16 mouse cellular contexts compared by ENCODE assay signal in genomic region chr4:117052626-117053025, GRCm38 (mm10). TPM values are rescaled to one million over a fixed set of nuclear protein-coding genes. Genes with fewer than 3 reads are reported as not detected.
A peak's percentile ranks its signal among the peaks of the same experiment; 100 is the strongest.
DNase-seq lines count a peak whose midpoint lies in the region; ATAC-seq lines count a peak whose summit lies in the region.
"Had no signal": no experiment of that assay in that cellular context is flagged by ENCODE, and none has a peak within 500 bp of the region (broad histone marks: within the 10 kb centered on the region; RNA-seq: fewer than 3 reads in every experiment).

No protein-coding gene starts in this region.

- H3K9me3 ChIP-seq in embryonic facial prominence, embryonic 14.5 days (ENCODE audit: control insufficient read depth, low read length) = no peaks in the 10 kb centered on the region
- no peaks in the 10 kb centered on the region for H3K9me3 ChIP-seq in embryonic facial prominence, embryonic 10.5 days
- H3K9me3 ChIP-seq: embryonic facial prominence, embryonic 12.5 days; forebrain, embryonic 12.5 days; stomach, embryonic 15.5 days had no signal

- DNase-seq in embryonic facial prominence, embryonic 14.5 days (ENCODE audit: low spot score) = peak; percentile 48
- DNase-seq in embryonic facial prominence, embryonic 10.5 days (ENCODE audit: low spot score) = no peak
- DNase-seq in left cerebral cortex, postnatal 4 days = peak; percentile 58
- no peak for DNase-seq in left cerebral cortex, postnatal 25 days (ENCODE audit: low spot score in 2 of 2)
- DNase-seq in gastrocnemius, postnatal 14 days = peak; percentile 16
- DNase-seq in retina, postnatal 1 day = peak; percentile 64
- no peak for DNase-seq in B cell, adult 2 months
- DNase-seq: cerebellum, adult 8-10 months; kidney, adult 11 months; lung, embryonic 14.5 days; right cerebral cortex, adult 18-20 months had no signal

- WGBS in embryonic facial prominence, embryonic 14.5 days = 67% methylated on average over 4 of the region's 4 CpGs
- 89% methylated on average over 4 of the region's 4 CpGs for WGBS in embryonic facial prominence, embryonic 10.5 days

- H3K36me3 ChIP-seq in embryonic facial prominence, embryonic 14.5 days (ENCODE audit: control insufficient read depth, insufficient read depth, low read length) = peaks cover 17% of the 10 kb centered on the region; the same call in 1 of the 2 replicates
- H3K36me3 ChIP-seq in embryonic facial prominence, embryonic 10.5 days (replicated peaks) = peaks cover 59% of the 10 kb centered on the region
- H3K36me3 ChIP-seq: stomach, embryonic 15.5 days had no signal

- intact Hi-C loops in left cerebral cortex, postnatal 4 days (cut with DNase I) = no loop called here
- intact Hi-C loops in left cerebral cortex, postnatal 25 days (cut with DNase I) = no loop called here
- intact Hi-C loops in gastrocnemius, postnatal 14 days (cut with DNase I; ENCODE audit: low total_unique reads) = no loop called here

- no peak overlapping the region for H3K4me3 ChIP-seq in embryonic facial prominence, embryonic 14.5 days (ENCODE audit: low read depth, low read length)
- no peak overlapping the region for H3K4me3 ChIP-seq in embryonic facial prominence, embryonic 10.5 days
- H3K4me3 ChIP-seq: embryonic facial prominence, embryonic 12.5 days; forebrain, embryonic 12.5 days; stomach, embryonic 15.5 days had no signal

- no peak overlapping the region for H3K27ac ChIP-seq in embryonic facial prominence, embryonic 14.5 days (replicated peaks; ENCODE audit: low read depth, low read length)
- no peak overlapping the region for H3K27ac ChIP-seq in embryonic facial prominence, embryonic 10.5 days (replicated peaks)
- H3K27ac ChIP-seq: embryonic facial prominence, embryonic 12.5 days; forebrain, embryonic 12.5 days; stomach, embryonic 15.5 days had no signal

- H3K27me3 ChIP-seq in embryonic facial prominence, embryonic 14.5 days (replicated peaks; ENCODE audit: control insufficient read depth, insufficient read depth, low read length) = no peaks in the 10 kb centered on the region
- H3K27me3 ChIP-seq in embryonic facial prominence, embryonic 10.5 days (replicated peaks; ENCODE audit: low read depth, poor library complexity, severe bottlenecking) = no peaks in the 10 kb centered on the region
- H3K27me3 ChIP-seq: embryonic facial prominence, embryonic 12.5 days; forebrain, embryonic 12.5 days; stomach, embryonic 15.5 days had no signal

- no peak overlapping the region for H3K4me2 ChIP-seq in embryonic facial prominence, embryonic 14.5 days (ENCODE audit: low read depth, low read length)
- H3K4me2 ChIP-seq: embryonic facial prominence, embryonic 12.5 days; forebrain, embryonic 12.5 days; lung, embryonic 14.5 days; stomach, embryonic 15.5 days had no signal

- ATAC-seq in embryonic facial prominence, embryonic 14.5 days (ENCODE audit: low read depth) = peak; percentile 47; the same call in 1 of the 2 replicates
- no peak for ATAC-seq in megakaryocyte, adult 5-6 weeks (ENCODE audit: poor library complexity, severe bottlenecking)
- ATAC-seq: activated CD4-positive, CD25-positive, alpha-beta regulatory T cell, adult 4 months had no signal

- H3K4me1 ChIP-seq in embryonic facial prominence, embryonic 14.5 days (ENCODE audit: control insufficient read depth, insufficient read depth, low read length) = no peaks in the 10 kb centered on the region
- H3K4me1 ChIP-seq in embryonic facial prominence, embryonic 10.5 days = 0 out of 2 replicates have a peak, but pooled peaks cover 2% of the 10 kb centered on the region
- H3K4me1 ChIP-seq: embryonic facial prominence, embryonic 12.5 days; forebrain, embryonic 12.5 days; stomach, embryonic 15.5 days had no signal

- H3K9ac ChIP-seq in embryonic facial prominence, embryonic 14.5 days (ENCODE audit: low read depth, low read length) = no peak overlapping the region
- H3K9ac ChIP-seq: embryonic facial prominence, embryonic 12.5 days; forebrain, embryonic 12.5 days; lung, embryonic 14.5 days; stomach, embryonic 15.5 days had no signal

RNA-seq across cellular contexts. Expression of gene Eif2b3, which starts 33.4 kb away (rescaled TPM):
- 38.6 and 48.4 TPM in 2 replicates for polyA plus RNA-seq in embryonic facial prominence, embryonic 14.5 days (2014; fragmentation: Nextera tagmentation; extraction: Ambion mirVana)
- 63.3 and 63.4 TPM in 2 replicates for polyA plus RNA-seq in embryonic facial prominence, embryonic 10.5 days (2016; fragmentation: Nextera tagmentation; extraction: Ambion mirVana)
- 10 to 100 TPM; 27.0 to 30.2 TPM for total RNA-seq in left cerebral cortex, postnatal 4 days (2021)
- total RNA-seq in left cerebral cortex, postnatal 25 days (2021) = 10 to 100 TPM; 18.5 to 19.7 TPM
- total RNA-seq in gastrocnemius, postnatal 14 days (2021) = 10 to 100 TPM; 22.0 to 24.8 TPM
- 10.9 and 18.2 TPM in 2 replicates for total RNA-seq in megakaryocyte, adult 5-6 weeks (2015)
- 11.3 and 20.2 TPM in 2 replicates for total RNA-seq in megakaryocyte, adult 5-6 weeks (2017)

RNA-seq across cellular contexts. Expression of gene Ptch2, which starts 43.2 kb away (rescaled TPM):
- polyA plus RNA-seq in embryonic facial prominence, embryonic 14.5 days (2014; fragmentation: Nextera tagmentation; extraction: Ambion mirVana) = 9.0 and 11.0 TPM in 2 replicates
- 9.2 and 10.4 TPM in 2 replicates for polyA plus RNA-seq in embryonic facial prominence, embryonic 10.5 days (2016; fragmentation: Nextera tagmentation; extraction: Ambion mirVana)
- 1 to 10 TPM; 5.8 to 6.5 TPM for total RNA-seq in left cerebral cortex, postnatal 4 days (2021)
- 1 to 10 TPM; 1.4 to 2.0 TPM for total RNA-seq in left cerebral cortex, postnatal 25 days (2021)
- 1 to 10 TPM; 3.8 to 5.9 TPM for total RNA-seq in gastrocnemius, postnatal 14 days (2021)
- 0.13 and 0.34 TPM in 2 replicates for total RNA-seq in megakaryocyte, adult 5-6 weeks (2015)
- total RNA-seq in megakaryocyte, adult 5-6 weeks (2017) = 0.08 and 0.11 TPM in 2 replicates
- polyA plus RNA-seq: activated CD4-positive, CD25-positive, alpha-beta regulatory T cell, adult 4 months had no signal

RNA-seq across cellular contexts. Expression of gene Hectd3, which starts 57.5 kb away (rescaled TPM):
- polyA plus RNA-seq in embryonic facial prominence, embryonic 14.5 days (2014; fragmentation: Nextera tagmentation; extraction: Ambion mirVana) = 9.1 and 9.8 TPM in 2 replicates
- polyA plus RNA-seq in embryonic facial prominence, embryonic 10.5 days (2016; fragmentation: Nextera tagmentation; extraction: Ambion mirVana) = 9.6 and 10.1 TPM in 2 replicates
- 10 to 100 TPM; 60.7 to 61.1 TPM for total RNA-seq in left cerebral cortex, postnatal 4 days (2021)
- 10 to 100 TPM; 36.8 to 44.2 TPM for total RNA-seq in left cerebral cortex, postnatal 25 days (2021)
- total RNA-seq in gastrocnemius, postnatal 14 days (2021) = 10 to 100 TPM; 12.6 to 14.7 TPM
- total RNA-seq in megakaryocyte, adult 5-6 weeks (2015) = 9.5 and 10.1 TPM in 2 replicates
- 18.9 and 20.0 TPM in 2 replicates for total RNA-seq in megakaryocyte, adult 5-6 weeks (2017)

RNA-seq across cellular contexts. Expression of gene Urod, which starts 58.4 kb away (rescaled TPM):
- 74.0 and 77.1 TPM in 2 replicates for polyA plus RNA-seq in embryonic facial prominence, embryonic 14.5 days (2014; fragmentation: Nextera tagmentation; extraction: Ambion mirVana)
- 111 and 113 TPM in 2 replicates for polyA plus RNA-seq in embryonic facial prominence, embryonic 10.5 days (2016; fragmentation: Nextera tagmentation; extraction: Ambion mirVana)
- 10 to 100 TPM; 28.2 to 30.7 TPM for total RNA-seq in left cerebral cortex, postnatal 4 days (2021)
- 10 to 100 TPM; 50.4 to 62.1 TPM for total RNA-seq in left cerebral cortex, postnatal 25 days (2021)
- 10 to 100 TPM; 52.3 to 60.4 TPM for total RNA-seq in gastrocnemius, postnatal 14 days (2021)
- 48.9 and 55.7 TPM in 2 replicates for total RNA-seq in megakaryocyte, adult 5-6 weeks (2015)
- 32.0 and 46.4 TPM in 2 replicates for total RNA-seq in megakaryocyte, adult 5-6 weeks (2017)

Comparison
In these comparisons a context has a peak if more than half of its experiments do, and no peak if none do; other contexts are left out.
1. DNase-seq: peak in embryonic facial prominence, embryonic 14.5 days (single experiment), left cerebral cortex, postnatal 4 days (single experiment), gastrocnemius, postnatal 14 days (single experiment) and retina, postnatal 1 day (single experiment); none in embryonic facial prominence, embryonic 10.5 days (single experiment), left cerebral cortex, postnatal 25 days (0 of 2) and B cell, adult 2 months (0 of 2).